Mouse (Mus musculus): ENCODE results near the gene P3h2. TPM values are rescaled to one million over a fixed set of nuclear protein-coding genes. Genes with fewer than 3 reads are reported as not detected.

The P3h2 gene
- 0.83 and 1.1 TPM in 2 replicates for polyA plus RNA-seq (2012; rRNA removed)

DNA sequence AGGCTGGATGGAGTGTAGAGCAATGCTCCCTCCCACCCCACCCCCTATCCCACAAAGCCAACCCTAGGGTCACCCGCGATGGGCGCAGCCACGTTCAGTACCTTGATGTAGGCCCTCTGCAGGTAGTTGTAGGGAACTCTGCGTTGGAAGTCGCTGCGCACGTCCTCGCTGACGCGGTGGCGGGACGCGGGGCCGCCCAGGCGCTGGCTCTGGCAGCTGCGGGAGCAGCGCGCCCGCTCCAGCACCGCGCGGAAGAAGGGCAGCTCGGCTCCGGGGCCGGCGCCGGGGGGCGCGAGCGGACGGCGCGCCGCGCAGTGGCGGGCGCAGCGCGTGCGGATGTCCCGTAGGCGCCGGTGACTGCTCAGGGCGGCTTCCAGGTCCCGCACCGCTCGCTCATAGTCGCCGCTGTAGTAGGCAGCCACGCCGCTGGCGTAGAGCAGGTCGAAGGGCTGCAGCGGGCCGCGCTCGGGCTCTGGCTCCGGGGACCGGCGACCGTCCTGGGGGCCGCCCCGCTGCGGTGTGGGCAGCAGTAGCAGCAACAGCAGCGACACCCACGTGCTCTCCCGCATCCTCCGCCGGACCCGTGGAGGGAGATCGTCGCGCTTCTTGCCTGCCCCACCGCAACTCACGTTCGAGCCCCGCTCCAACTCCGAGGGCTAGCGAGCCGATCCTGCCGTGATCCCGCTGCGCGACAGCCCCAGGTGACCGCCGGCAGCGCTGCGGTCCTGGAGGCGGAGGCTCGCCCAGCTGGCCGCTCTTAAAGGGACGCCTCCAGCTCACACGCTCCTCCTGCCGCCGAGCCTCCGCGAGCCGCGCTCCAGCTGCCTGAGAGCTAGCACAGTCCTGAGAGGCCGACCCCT, at the start of gene P3h2:
Gene P3h2, minus strand, starts transcription at position 670 of the 860 bp plus-strand sequence.

Data from central nervous system, embryonic 18 days (tissue).